Mouse (Mus musculus): Measurements from ENCODE around the gene Rassf4.
A peak's percentile ranks its signal among the peaks of the same experiment; 100 is the strongest.
"Not testable (repeated sequence)": the region's sequence is repeated elsewhere in the genome, so short reads cannot be mapped to it uniquely, and the experiment has no call there.

The Rassf4 gene

GRCm38 (mm10) chr6:116636581-116637235, 37.0 kb downstream of the Rassf4 start:
- DNase-seq (ENCODE audit: low read depth, low spot score), result no peak

GRCm38 (mm10) chr6:116635251-116636180, 38.2 kb downstream of the Rassf4 start:
- peak; percentile 21 for DNase-seq (ENCODE audit: low read depth, low spot score)

GRCm38 (mm10) chr6:116633741-116634695, 39.7 kb downstream of the Rassf4 start:
- DNase-seq (ENCODE audit: low read depth, low spot score), result no peak

GRCm38 (mm10) chr6:116632129-116632528, 41.6 kb downstream of the Rassf4 start:
- DNase-seq (ENCODE audit: low read depth, low spot score), result peak; percentile 87

- DNase-seq (ENCODE audit: low read depth, low spot score), result no peak
These were observed 44.0 kb downstream of the Rassf4 start for GRCm38 (mm10) chr6:116629766-116630165.

- peak; percentile 86 for DNase-seq (ENCODE audit: low read depth, low spot score)
These were observed 45.1 kb downstream of the Rassf4 start, which contains the start of gene Zfp422 for GRCm38 (mm10) chr6:116628539-116629171. Gene Zfp422, minus strand, starts transcription at chr6:116628999.

- DNase-seq (ENCODE audit: low read depth, low spot score), result no peak
These were observed 45.7 kb downstream of the Rassf4 start for GRCm38 (mm10) chr6:116628095-116628494.

- DNase-seq (ENCODE audit: low read depth, low spot score), result not testable (repeated sequence)
These were observed 47.3 kb downstream of the Rassf4 start for GRCm38 (mm10) chr6:116626417-116626816.

GRCm38 (mm10) chr6:116621318-116622023, 52.3 kb downstream of the Rassf4 start:
- no peak for DNase-seq (ENCODE audit: low read depth, low spot score)

GRCm38 (mm10) chr6:116618073-116618472, 55.7 kb downstream of the Rassf4 start:
- no peak for DNase-seq (ENCODE audit: low read depth, low spot score)

GRCm38 (mm10) chr6:116615719-116616118, 58.0 kb downstream of the Rassf4 start:
- DNase-seq (ENCODE audit: low read depth, low spot score), result no peak

GRCm38 (mm10) chr6:116607230-116607629, 66.5 kb downstream of the Rassf4 start:
- no peak for DNase-seq (ENCODE audit: low read depth, low spot score)

GRCm38 (mm10) chr6:116600969-116601368, 72.8 kb downstream of the Rassf4 start:
- not testable (repeated sequence) for DNase-seq (ENCODE audit: low read depth, low spot score)

GRCm38 (mm10) chr6:116584095-116584494, 89.7 kb downstream of the Rassf4 start, which contains the start of gene Olfr215:
Gene Olfr215, minus strand, starts transcription at chr6:116584195.
- DNase-seq (ENCODE audit: low read depth, low spot score), result no peak

All from brain, adult 2 months (tissue).